Mouse (Mus musculus) midbrain, embryonic 14.5 days (tissue): ENCODE data around the gene Alkbh4. TPM values are rescaled to one million over a fixed set of nuclear protein-coding genes. Genes with fewer than 3 reads are reported as not detected.
"Not testable (repeated sequence)": the region's sequence is repeated elsewhere in the genome, so short reads cannot be mapped to it uniquely, and the experiment has no call there.

Source experiments
- ATAC-seq: fragments of 200-750 bp; cut with Nextera tagmentation; 2 replicates; pipeline ENCODE4 v1.8.0; 2017; ENCODE audit warnings: moderate number of reproducible peaks, moderate library complexity; ENCODE audit not compliant: low FRiP score, low TSS enrichment
- DNase-seq: peaks from one replicate; pipeline ENCODE4 v3.0.0-alpha.2; 2015
- H3K27ac ChIP-seq: fragments of 300-500 bp; sonication (generic); replicated peaks from 2 replicates; pipeline ENCODE4 v1.5.1; 2014; ENCODE audit warnings: mild to moderate bottlenecking, low read depth, low read length, moderate library complexity
- H3K27me3 ChIP-seq: fragments of 300-500 bp; sonication (generic); 2 replicates; pipeline ENCODE4 v1.6.1; 2014; ENCODE audit warnings: low read length, control low read depth, mixed read lengths; ENCODE audit not compliant: control insufficient read depth, insufficient read depth
- H3K36me3 ChIP-seq: fragments of 300-500 bp; sonication (generic); 2 replicates; pipeline ENCODE4 v1.6.1; 2014; ENCODE audit warnings: low read length, control low read depth; ENCODE audit not compliant: control insufficient read depth, insufficient read depth
- H3K4me1 ChIP-seq: fragments of 300-500 bp; sonication (generic); 2 replicates; pipeline ENCODE4 v1.6.1; 2014; ENCODE audit warnings: mild to moderate bottlenecking, antibody characterized with exemption, low read length, control low read depth; ENCODE audit not compliant: control insufficient read depth, insufficient read depth
- H3K4me2 ChIP-seq: fragments of 300-500 bp; sonication (generic); 2 replicates; pipeline ENCODE4 v1.6.1; 2014; ENCODE audit warnings: mild to moderate bottlenecking, low read length, moderate library complexity
- H3K4me3 ChIP-seq: fragments of 300-500 bp; sonication (generic); replicated peaks from 2 replicates; pipeline ENCODE4 v1.5.1; 2014; ENCODE audit warnings: low read depth, low read length
- H3K9ac ChIP-seq: fragments of 300-500 bp; sonication (generic); replicated peaks from 2 replicates; pipeline ENCODE4 v1.6.1; 2014; ENCODE audit warnings: mild to moderate bottlenecking, low read length, moderate library complexity
- H3K9me3 ChIP-seq: fragments of 300-500 bp; sonication (generic); 2 replicates; pipeline ENCODE4 v1.6.1; 2016; ENCODE audit warnings: low read length, control low read depth, mixed read lengths; ENCODE audit not compliant: control insufficient read depth
- WGBS: fragments of 180-500 bp; shearing (Covaris S2); extraction: QIAGEN DNeasy Blood & Tissue Kit; methylation state at CpG from one replicate; pipeline ENCODE4 v1.1.7; 2014; 5-methylcytosine and 5-hydroxymethylcytosine counted together
- polyA plus RNA-seq: library from polyadenylated mRNA; unstranded; fragments of >200 nt; fragmentation: Nextera tagmentation; extraction: Ambion mirVana; gene quantifications from 2 replicates; pipeline ENCODE4 v1.2.1, GENCODE M21; 2014

Alkbh4 gene
- polyA plus RNA-seq, 1 experiment from 2014 or later, result 16.8 TPM

- no peak overlapping the region for H3K4me3 ChIP-seq
- WGBS, result 83% methylated on average over 5 of the region's 5 CpGs
- 0 out of 2 replicates have a peak, but pooled peaks cover 2% of the 10 kb centered on the region for H3K36me3 ChIP-seq
- no peak overlapping the region for H3K27ac ChIP-seq
- H3K27me3 ChIP-seq, result peaks cover 13% of the 10 kb centered on the region; the same call in 1 of the 2 replicates
- DNase-seq, result peak; percentile 26
- ATAC-seq, result no peak
- H3K4me1 ChIP-seq, result no peaks in the 10 kb centered on the region
- no peak overlapping the region for H3K4me2 ChIP-seq
- no peaks in the 10 kb centered on the region for H3K9me3 ChIP-seq
- H3K9ac ChIP-seq, result no peak overlapping the region
Measured at GRCm38 (mm10) chr5:136104511-136104910, 31.4 kb upstream of the Alkbh4 start.

- ATAC-seq, result no peak
Measured at GRCm38 (mm10) chr5:136108486-136108885, 27.5 kb upstream of the Alkbh4 start.

GRCm38 (mm10) chr5:136109042-136109441 lies 26.9 kb upstream of the Alkbh4 start:
- H3K4me3 ChIP-seq, result no peak overlapping the region
- H3K36me3 ChIP-seq, result 0 out of 2 replicates have a peak, but pooled peaks cover 2% of the 10 kb centered on the region
- H3K9me3 ChIP-seq, result no peaks in the 10 kb centered on the region
- ATAC-seq, result no peak
- no peaks in the 10 kb centered on the region for H3K27me3 ChIP-seq
- DNase-seq, result no peak
- no peak overlapping the region for H3K4me2 ChIP-seq
- 85% methylated on average over 3 of the region's 3 CpGs for WGBS
- no peak overlapping the region for H3K27ac ChIP-seq
- H3K4me1 ChIP-seq, result no peaks in the 10 kb centered on the region
- no peak overlapping the region for H3K9ac ChIP-seq

More at GRCm38 (mm10) chr5:136108486-136108885, 27.5 kb upstream of the Alkbh4 start:
- DNase-seq, result no peak
- Histone ChIP-seq H3K4me2 (no peak overlapping the region), H3K9ac (no peak overlapping the region), H3K36me3 (0 out of 2 replicates have a peak, but pooled peaks cover 2% of the 10 kb centered on the region), H3K4me3 (no peak overlapping the region), H3K9me3 (no peaks in the 10 kb centered on the region), H3K4me1 (no peaks in the 10 kb centered on the region), H3K27me3 (peaks cover 5% of the 10 kb centered on the region; the same call in 1 of the 2 replicates), H3K27ac (no peak overlapping the region)
- 63% methylated on average over 2 of the region's 2 CpGs for WGBS

- H3K4me2 ChIP-seq, H3K9me3 ChIP-seq, H3K27ac ChIP-seq, H3K27me3 ChIP-seq, ATAC-seq, H3K4me3 ChIP-seq, H3K36me3 ChIP-seq, H3K9ac ChIP-seq, DNase-seq: not testable (repeated sequence)
- peaks cover 14% of the 10 kb centered on the region for H3K4me1 ChIP-seq
- WGBS, result 51% methylated on average over 4 of the region's 4 CpGs
Measured at GRCm38 (mm10) chr5:136113546-136113945, 22.4 kb upstream of the Alkbh4 start.

- ATAC-seq, result peak; percentile 92
- H3K27ac ChIP-seq, result peak within 1 kb of the TSS; percentile 70; the same call in 1 of the 2 replicates
Measured at GRCm38 (mm10) chr5:136115891-136116783, 19.8 kb upstream of the Alkbh4 start, which contains the start of gene Polr2j. TSS of gene Polr2j (plus strand) at chr5:136116631.

GRCm38 (mm10) chr5:136116784-136117112 lies 19.2 kb upstream of the Alkbh4 start:
- no peak for DNase-seq
- Histone ChIP-seq H3K9me3 (no peaks in the 10 kb centered on the region), H3K27ac (peak overlapping the region; percentile 70; the same call in 1 of the 2 replicates), H3K4me1 (peaks cover 14% of the 10 kb centered on the region), H3K9ac (peak overlapping the region; percentile 74), H3K36me3 (peaks cover 19% of the 10 kb centered on the region), H3K4me2 (peak overlapping the region; percentile 88), H3K4me3 (peak overlapping the region; percentile 78), H3K27me3 (no peaks in the 10 kb centered on the region)
- 0% methylated on average over 22 of the region's 22 CpGs for WGBS
- ATAC-seq, result peak; percentile 47

More at GRCm38 (mm10) chr5:136115891-136116783, 19.8 kb upstream of the Alkbh4 start, which contains the start of gene Polr2j:
- Histone ChIP-seq H3K4me3 (peak within 1 kb of the TSS; percentile 78), H3K36me3 (peaks cover 13% of the 10 kb centered on the region), H3K27me3 (no peaks in the 10 kb centered on the region), H3K4me1 (peaks cover 14% of the 10 kb centered on the region), H3K9ac (peak within 1 kb of the TSS; percentile 74), H3K9me3 (no peaks in the 10 kb centered on the region), H3K4me2 (peak within 1 kb of the TSS; percentile 88)
- WGBS, result 3% methylated on average over 42 of the region's 42 CpGs
- peak; percentile 99 for DNase-seq

GRCm38 (mm10) chr5:136122165-136122564 lies 13.8 kb upstream of the Alkbh4 start:
- 87% methylated on average over 10 of the region's 10 CpGs for WGBS
- no peaks in the 10 kb centered on the region for H3K9me3 ChIP-seq
- H3K4me2 ChIP-seq, result no peak overlapping the region
- H3K4me3 ChIP-seq, result no peak overlapping the region
- H3K4me1 ChIP-seq, result peaks cover 6% of the 10 kb centered on the region
- no peak overlapping the region for H3K9ac ChIP-seq
- no peak for ATAC-seq
- H3K27me3 ChIP-seq, result no peaks in the 10 kb centered on the region
- no peak for DNase-seq
- peaks cover 65% of the 10 kb centered on the region for H3K36me3 ChIP-seq
- H3K27ac ChIP-seq, result no peak overlapping the region

- H3K27ac ChIP-seq, result no peak overlapping the region
- ATAC-seq (no peak), DNase-seq (no peak)
- H3K4me2 ChIP-seq, result peak overlapping the region; percentile 75
- H3K9ac ChIP-seq, result peak overlapping the region; percentile 69
- H3K9me3 ChIP-seq, result no peaks in the 10 kb centered on the region
- peaks cover 13% of the 10 kb centered on the region for H3K4me1 ChIP-seq
- H3K27me3 ChIP-seq, result no peaks in the 10 kb centered on the region
- WGBS, result 7% methylated on average over 20 of the region's 20 CpGs
- H3K4me3 ChIP-seq, result peak overlapping the region; percentile 73
- H3K36me3 ChIP-seq, result peaks cover 41% of the 10 kb centered on the region
Measured at GRCm38 (mm10) chr5:136136292-136136990, 495 bp downstream of the Alkbh4 start.
